Mouse (Mus musculus): Measurements from ENCODE around the gene Dio1. TPM values are rescaled to one million over a fixed set of nuclear protein-coding genes. Genes with fewer than 3 reads are reported as not detected.
A peak's percentile ranks its signal among the peaks of the same experiment; 100 is the strongest.

The Dio1 gene
- total and polyA plus RNA-seq, 3 experiments = not detected

GRCm38 (mm10) chr4:107254414-107254813 is 52.6 kb downstream of the Dio1 start:
- Histone ChIP-seq H3K27me3 (ENCODE audit: insufficient read depth, low read length) (no peaks in the 10 kb centered on the region), H3K4me1 (ENCODE audit: insufficient read depth, low read depth, low read length) (peaks cover 42% of the 10 kb centered on the region), H3K36me3 (replicated peaks) (peaks cover 1% of the 10 kb centered on the region), H3K9me3 (replicated peaks) (no peaks in the 10 kb centered on the region), H3K4me3 (ENCODE audit: low read depth, low read length) (peak overlapping the region; percentile 85)
- TF ChIP-seq GATA2 (IDR thresholded peaks at IDR 0.05; ENCODE audit: borderline replicate concordance, low read depth, low read length) (no peak), POLR2AphosphoS5 (IDR thresholded peaks at IDR 0.05; ENCODE audit: insufficient replicate concordance, low read depth, low read length) (no peak), CTCF (IDR thresholded peaks at IDR 0.05; ENCODE audit: low read depth, low read length) (no peak), GATA1 (IDR thresholded peaks at IDR 0.05; ENCODE audit: borderline replicate concordance, low read length) (no peak), TAL1 (conservative IDR thresholded peaks at IDR 0.05; ENCODE audit: low read depth, low read length) (no peak)
- DNase-seq (ENCODE audit: low spot score) (no peak), ATAC-seq (ENCODE audit: extremely low read depth, insufficient number of reproducible peaks, low FRiP score, poor library complexity, severe bottlenecking) (no peak)

GRCm38 (mm10) chr4:107253125-107254091 is 53.6 kb downstream of the Dio1 start, which contains the start of the genes Lrrc42 and Hspb11:
Lrrc42 (minus strand) TSS chr4:107253532.
Hspb11 (plus strand) TSS chr4:107253593.
- H3K4me1 ChIP-seq (ENCODE audit: insufficient read depth, low read depth, low read length) = peaks cover 48% of the 10 kb centered on the region
- H3K27me3 ChIP-seq (ENCODE audit: insufficient read depth, low read length) = no peaks in the 10 kb centered on the region
- DNase-seq (ENCODE audit: low spot score) (peak; percentile 90), ATAC-seq (ENCODE audit: extremely low read depth, insufficient number of reproducible peaks, low FRiP score, poor library complexity, severe bottlenecking) (peak; percentile 86)
- H3K36me3 ChIP-seq (replicated peaks) = peaks cover 5% of the 10 kb centered on the region
- H3K4me3 ChIP-seq (ENCODE audit: low read depth, low read length) = peak within 1 kb of the TSS; percentile 85
- no peaks in the 10 kb centered on the region for H3K9me3 ChIP-seq (replicated peaks)
- no peak for TF ChIP-seq POLR2AphosphoS5 (IDR thresholded peaks at IDR 0.05; ENCODE audit: insufficient replicate concordance, low read depth, low read length)
- TF ChIP-seq TAL1 (conservative IDR thresholded peaks at IDR 0.05; ENCODE audit: low read depth, low read length) = no peak
- TF ChIP-seq CTCF (IDR thresholded peaks at IDR 0.05; ENCODE audit: low read depth, low read length) = no peak
- no peak for TF ChIP-seq GATA1 (IDR thresholded peaks at IDR 0.05; ENCODE audit: borderline replicate concordance, low read length)
- no peak for TF ChIP-seq GATA2 (IDR thresholded peaks at IDR 0.05; ENCODE audit: borderline replicate concordance, low read depth, low read length)

- Histone ChIP-seq H3K36me3 (replicated peaks) (peaks cover 7% of the 10 kb centered on the region), H3K9me3 (replicated peaks) (no peaks in the 10 kb centered on the region), H3K4me1 (ENCODE audit: insufficient read depth, low read depth, low read length) (peaks cover 50% of the 10 kb centered on the region), H3K27me3 (ENCODE audit: insufficient read depth, low read length) (no peaks in the 10 kb centered on the region), H3K4me3 (ENCODE audit: low read depth, low read length) (peak overlapping the region; percentile 85)
- DNase-seq (ENCODE audit: low spot score) = no peak
- TF ChIP-seq POLR2AphosphoS5 (IDR thresholded peaks at IDR 0.05; ENCODE audit: insufficient replicate concordance, low read depth, low read length) (no peak), GATA2 (IDR thresholded peaks at IDR 0.05; ENCODE audit: borderline replicate concordance, low read depth, low read length) (no peak), TAL1 (conservative IDR thresholded peaks at IDR 0.05; ENCODE audit: low read depth, low read length) (no peak), CTCF (IDR thresholded peaks at IDR 0.05; ENCODE audit: low read depth, low read length) (no peak), GATA1 (IDR thresholded peaks at IDR 0.05; ENCODE audit: borderline replicate concordance, low read length) (no peak)
- no peak for ATAC-seq (ENCODE audit: extremely low read depth, insufficient number of reproducible peaks, low FRiP score, poor library complexity, severe bottlenecking)
Observed at GRCm38 (mm10) chr4:107252522-107252921, 54.4 kb downstream of the Dio1 start.

GRCm38 (mm10) chr4:107250494-107250893 is 56.5 kb downstream of the Dio1 start:
- peaks cover 55% of the 10 kb centered on the region for H3K4me1 ChIP-seq (ENCODE audit: insufficient read depth, low read depth, low read length)
- no peaks in the 10 kb centered on the region for H3K9me3 ChIP-seq (replicated peaks)
- ATAC-seq (ENCODE audit: extremely low read depth, insufficient number of reproducible peaks, low FRiP score, poor library complexity, severe bottlenecking) (no peak), DNase-seq (ENCODE audit: low spot score) (peak; percentile 25)
- H3K4me3 ChIP-seq (ENCODE audit: low read depth, low read length) = no peak overlapping the region
- H3K36me3 ChIP-seq (replicated peaks) = peaks cover 21% of the 10 kb centered on the region
- TF ChIP-seq CTCF (IDR thresholded peaks at IDR 0.05; ENCODE audit: low read depth, low read length) (no peak; the same call in 1 of the 2 replicates), GATA2 (IDR thresholded peaks at IDR 0.05; ENCODE audit: borderline replicate concordance, low read depth, low read length) (no peak), POLR2AphosphoS5 (IDR thresholded peaks at IDR 0.05; ENCODE audit: insufficient replicate concordance, low read depth, low read length) (no peak), GATA1 (IDR thresholded peaks at IDR 0.05; ENCODE audit: borderline replicate concordance, low read length) (no peak), TAL1 (conservative IDR thresholded peaks at IDR 0.05; ENCODE audit: low read depth, low read length) (no peak)
- no peaks in the 10 kb centered on the region for H3K27me3 ChIP-seq (ENCODE audit: insufficient read depth, low read length)

GRCm38 (mm10) chr4:107249471-107249870 is 57.5 kb downstream of the Dio1 start:
- no peaks in the 10 kb centered on the region for H3K27me3 ChIP-seq (ENCODE audit: insufficient read depth, low read length)
- DNase-seq (ENCODE audit: low spot score) = no peak
- no peak for ATAC-seq (ENCODE audit: extremely low read depth, insufficient number of reproducible peaks, low FRiP score, poor library complexity, severe bottlenecking)
- no peaks in the 10 kb centered on the region for H3K9me3 ChIP-seq (replicated peaks)
- peaks cover 50% of the 10 kb centered on the region for H3K4me1 ChIP-seq (ENCODE audit: insufficient read depth, low read depth, low read length)
- no peak for TF ChIP-seq TAL1 (conservative IDR thresholded peaks at IDR 0.05; ENCODE audit: low read depth, low read length)
- no peak for TF ChIP-seq POLR2AphosphoS5 (IDR thresholded peaks at IDR 0.05; ENCODE audit: insufficient replicate concordance, low read depth, low read length)
- no peak for TF ChIP-seq GATA1 (IDR thresholded peaks at IDR 0.05; ENCODE audit: borderline replicate concordance, low read length)
- TF ChIP-seq GATA2 (IDR thresholded peaks at IDR 0.05; ENCODE audit: borderline replicate concordance, low read depth, low read length) = no peak
- TF ChIP-seq CTCF (IDR thresholded peaks at IDR 0.05; ENCODE audit: low read depth, low read length) = no peak
- peaks cover 28% of the 10 kb centered on the region for H3K36me3 ChIP-seq (replicated peaks)
- no peak overlapping the region for H3K4me3 ChIP-seq (ENCODE audit: low read depth, low read length)

- Histone ChIP-seq H3K27me3 (ENCODE audit: insufficient read depth, low read length) (no peaks in the 10 kb centered on the region), H3K4me1 (ENCODE audit: insufficient read depth, low read depth, low read length) (peaks cover 49% of the 10 kb centered on the region), H3K9me3 (replicated peaks) (no peaks in the 10 kb centered on the region), H3K4me3 (ENCODE audit: low read depth, low read length) (no peak overlapping the region), H3K36me3 (replicated peaks) (peaks cover 40% of the 10 kb centered on the region)
- ATAC-seq (ENCODE audit: extremely low read depth, insufficient number of reproducible peaks, low FRiP score, poor library complexity, severe bottlenecking) (no peak), DNase-seq (ENCODE audit: low spot score) (no peak)
- TF ChIP-seq GATA2 (IDR thresholded peaks at IDR 0.05; ENCODE audit: borderline replicate concordance, low read depth, low read length) (no peak), TAL1 (conservative IDR thresholded peaks at IDR 0.05; ENCODE audit: low read depth, low read length) (no peak), GATA1 (IDR thresholded peaks at IDR 0.05; ENCODE audit: borderline replicate concordance, low read length) (no peak)
Observed at GRCm38 (mm10) chr4:107248061-107248460, 58.9 kb downstream of the Dio1 start.

All from G1E (cell line).